Mouse (Mus musculus) cerebellum, adult 9-11 months (tissue): Measurements from ENCODE around the gene Fstl1.

Experiments
- DNase-seq: peaks from one replicate; pipeline ENCODE4 v3.0.0; 2022

The Fstl1 gene

GRCm38 (mm10) chr16:37788367-37789014 lies 11.8 kb downstream of the Fstl1 start:
- no peak for DNase-seq

GRCm38 (mm10) chr16:37789015-37789381 lies 12.3 kb downstream of the Fstl1 start:
- DNase-seq: no peak

DNA sequence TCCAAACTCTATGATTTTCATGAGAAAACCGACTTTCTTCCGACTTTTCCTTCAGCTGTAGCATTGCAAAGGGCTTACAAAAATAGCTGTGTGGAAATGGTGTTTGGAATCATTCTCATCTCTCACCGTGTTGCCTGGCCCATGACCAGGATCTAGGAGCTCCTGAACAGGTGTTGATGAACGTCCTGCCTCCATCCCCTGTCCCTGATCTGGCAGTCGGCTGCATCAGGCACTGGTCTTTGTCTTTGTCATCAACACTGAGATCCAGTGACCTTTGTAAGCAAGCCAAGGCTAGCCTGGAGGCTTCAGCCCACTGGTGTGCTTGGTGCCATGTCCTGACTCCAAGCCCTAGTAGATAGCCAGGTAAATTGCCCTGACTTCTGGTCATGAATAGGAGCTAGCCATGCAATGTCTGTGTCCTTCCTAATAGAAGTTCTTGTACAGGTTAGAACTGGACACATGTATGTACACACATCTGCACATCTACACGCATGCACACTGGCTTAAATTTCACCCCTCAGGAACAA lies 12.8 kb downstream of the Fstl1 start:
- DNase-seq: no peak

DNA sequence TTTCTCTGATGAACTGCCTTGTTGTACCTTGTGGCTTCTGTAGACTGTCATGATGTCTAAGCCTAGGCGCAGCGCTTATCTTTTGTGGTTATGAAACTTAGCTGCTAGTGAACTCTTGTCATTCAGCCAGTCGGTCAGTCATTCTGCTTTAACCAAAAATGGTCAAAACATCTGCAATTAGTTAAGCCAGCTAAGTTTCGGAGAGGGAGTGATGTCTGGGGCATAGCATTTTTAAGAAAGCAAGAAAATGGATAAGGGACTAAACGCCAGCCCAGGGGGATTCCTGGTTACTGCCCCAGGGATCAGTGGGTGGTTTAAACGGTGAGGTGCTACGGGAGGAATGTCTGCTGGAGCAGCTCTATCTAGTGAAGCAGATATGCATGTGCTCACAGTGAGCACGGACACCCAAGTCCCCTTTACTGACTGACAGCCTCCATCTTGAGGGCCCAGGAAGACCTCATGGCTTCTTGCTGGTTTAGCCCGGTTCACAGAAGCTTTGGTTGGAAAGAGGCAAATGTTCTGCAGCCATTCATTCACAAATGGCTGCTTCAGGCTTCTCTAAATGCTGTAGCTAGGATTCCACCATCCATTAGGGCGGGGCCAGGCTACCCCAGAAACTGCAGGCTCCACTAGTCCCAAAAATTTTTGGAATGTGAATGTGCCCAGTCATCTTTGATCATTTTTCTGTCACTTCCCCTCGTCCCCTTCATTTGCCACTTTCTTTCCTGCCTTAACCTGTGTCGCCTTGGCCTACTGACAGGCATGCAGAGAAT lies 13.5 kb downstream of the Fstl1 start:
- DNase-seq: no peak

DNA sequence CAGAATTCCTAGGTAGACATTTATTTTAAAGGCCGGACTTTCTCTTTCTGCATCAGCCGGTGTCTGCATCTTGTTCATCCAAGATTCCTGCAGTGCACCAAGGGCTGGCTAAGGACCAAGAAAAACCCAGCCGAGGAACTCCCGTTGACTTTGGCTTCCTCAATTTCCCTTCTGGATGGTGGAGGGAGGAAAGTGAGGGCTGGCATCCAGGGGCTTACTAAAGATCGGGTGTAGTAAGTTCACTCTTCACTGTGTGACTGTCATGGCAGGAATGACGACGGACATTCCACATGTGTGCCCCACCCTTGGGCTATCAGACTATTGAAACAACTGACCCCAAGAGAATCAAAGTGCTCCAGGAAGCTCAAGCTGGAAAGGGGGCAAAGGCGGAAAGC lies 14.1 kb downstream of the Fstl1 start:
- DNase-seq: no peak

- DNase-seq: no peak
Observed at GRCm38 (mm10) chr16:37795651-37796150, 19.0 kb downstream of the Fstl1 start.

- DNase-seq: no peak
Observed at GRCm38 (mm10) chr16:37796270-37796669, 19.6 kb downstream of the Fstl1 start.

GRCm38 (mm10) chr16:37801097-37801496 lies 24.4 kb downstream of the Fstl1 start:
- no peak for DNase-seq

DNA sequence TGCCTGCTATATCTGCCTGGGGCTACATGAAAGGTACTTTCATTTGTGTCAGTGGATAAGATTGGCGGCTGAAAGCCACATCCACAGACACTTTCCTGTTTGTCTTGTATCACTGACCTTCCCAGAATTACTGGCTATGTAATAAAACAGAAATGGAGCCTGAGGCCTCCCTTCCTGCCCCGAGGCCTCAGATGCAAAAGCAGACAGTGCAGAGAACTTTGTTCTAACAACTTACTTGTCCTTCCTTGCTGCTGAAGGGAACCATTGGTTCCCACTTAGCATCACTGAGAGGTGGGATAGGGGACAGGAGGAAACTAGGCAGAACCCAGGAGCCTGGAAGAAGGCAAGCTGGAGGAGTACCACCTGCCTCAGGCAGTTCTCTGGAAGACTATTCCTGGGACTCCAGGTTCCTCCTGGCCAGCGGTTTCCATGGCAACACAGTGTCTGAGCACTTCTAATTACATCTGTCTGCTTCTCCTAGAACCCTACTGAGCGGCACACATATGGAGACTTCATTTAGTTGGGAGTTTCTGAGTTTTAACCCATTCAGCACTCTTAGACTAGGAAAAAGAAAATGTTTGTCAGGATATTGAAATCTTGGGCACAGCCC lies 26.1 kb downstream of the Fstl1 start:
- no peak for DNase-seq

GRCm38 (mm10) chr16:37803387-37803950 lies 26.8 kb downstream of the Fstl1 start:
- DNase-seq: no peak

DNA sequence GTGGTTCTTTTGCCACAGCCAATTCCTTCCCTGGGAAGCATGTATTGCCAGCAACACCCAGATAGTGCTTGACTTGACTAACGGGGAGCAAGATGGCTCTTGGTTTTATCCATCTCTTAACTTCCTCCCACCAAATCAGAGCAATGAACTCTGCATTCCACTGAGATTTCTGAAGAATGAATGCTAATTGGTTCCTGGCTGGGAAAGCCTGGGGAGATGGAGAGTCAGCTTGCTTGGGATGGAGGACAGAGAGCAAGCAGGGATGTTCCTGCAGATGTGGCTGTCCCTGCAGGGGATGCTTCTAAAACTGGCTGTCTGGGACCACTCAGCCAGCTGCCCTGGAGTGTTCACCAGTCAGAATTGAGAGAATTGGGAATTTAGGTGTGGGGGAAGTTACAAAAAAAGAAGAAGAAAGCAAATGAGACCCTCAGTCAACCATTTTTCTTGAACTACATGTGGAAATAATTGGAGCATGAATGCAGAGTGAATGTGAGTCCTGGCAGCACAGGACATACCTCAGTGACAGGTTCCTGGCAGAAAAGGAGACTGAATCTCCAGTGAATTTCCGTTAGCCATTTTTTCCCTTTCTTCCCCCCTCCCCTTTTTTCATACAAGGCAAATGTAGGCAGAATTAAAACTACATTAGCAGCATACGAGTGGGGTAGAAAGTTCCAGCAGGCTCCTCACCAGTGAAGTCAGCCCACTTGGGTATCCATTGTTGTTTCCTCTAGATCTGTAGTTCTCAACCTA lies 29.2 kb downstream of the Fstl1 start:
- DNase-seq: no peak

- no peak for DNase-seq
Observed at GRCm38 (mm10) chr16:37807269-37807668, 30.6 kb downstream of the Fstl1 start.

- DNase-seq: no peak
Observed at GRCm38 (mm10) chr16:37808866-37809622, 32.4 kb downstream of the Fstl1 start.

DNA sequence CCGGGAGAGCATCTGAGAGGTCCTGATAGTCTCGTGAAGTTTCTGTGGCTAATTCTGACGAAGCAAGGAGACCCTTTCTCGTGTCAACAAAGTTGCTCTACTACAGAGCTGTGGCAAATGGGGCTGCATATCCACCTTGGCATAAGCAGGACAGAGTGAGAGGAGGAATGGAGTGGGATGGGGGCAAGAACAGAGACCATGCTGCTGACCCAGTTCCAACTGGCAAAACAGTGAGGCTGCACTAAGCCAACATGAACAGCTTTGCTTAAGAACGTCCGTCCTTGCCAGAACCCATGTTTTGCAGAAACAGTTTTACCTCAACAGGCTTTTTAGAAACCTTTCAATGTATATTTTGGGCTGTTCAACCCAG lies 32.9 kb downstream of the Fstl1 start:
- no peak for DNase-seq

DNA sequence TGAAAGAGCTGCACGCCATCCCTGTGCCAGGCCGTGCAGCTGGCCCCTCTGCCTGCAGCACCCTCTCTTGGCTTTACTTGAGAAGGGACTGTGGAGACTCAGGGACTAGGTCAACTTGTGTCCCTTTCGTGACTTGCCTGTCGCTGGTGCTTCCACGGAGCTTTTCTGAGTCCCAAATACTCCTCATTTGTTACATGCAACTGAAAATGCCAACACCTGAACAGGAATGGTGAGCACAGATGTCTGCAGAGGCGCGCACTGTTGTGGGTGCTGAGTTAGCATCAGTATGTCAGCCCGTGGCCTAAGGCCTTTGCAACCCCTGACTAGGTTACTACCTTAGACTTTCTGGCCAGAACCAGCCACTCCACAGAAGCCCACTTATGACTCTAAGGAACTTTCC lies 35.2 kb downstream of the Fstl1 start:
- no peak for DNase-seq

DNA sequence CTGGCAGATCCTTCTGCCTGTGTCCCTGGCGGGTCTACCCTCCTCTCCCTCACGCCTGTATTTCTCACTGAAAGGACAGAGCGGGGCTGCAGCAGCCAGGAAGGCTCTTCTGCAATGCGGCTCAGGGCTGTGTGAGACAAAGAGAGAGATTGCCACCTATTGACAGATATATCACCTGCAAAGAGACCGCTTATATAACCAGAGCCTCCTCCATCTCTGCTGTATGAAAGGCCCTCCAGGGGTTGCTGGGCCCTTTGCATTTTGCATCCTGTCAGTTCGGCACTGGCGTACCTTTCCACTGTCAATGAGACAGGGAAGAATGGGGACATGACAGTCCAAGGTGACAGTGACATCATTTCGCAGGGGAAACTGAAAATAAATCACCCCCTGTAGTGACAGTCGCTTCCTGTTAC lies 35.8 kb downstream of the Fstl1 start:
- peak; percentile 88 for DNase-seq

DNA sequence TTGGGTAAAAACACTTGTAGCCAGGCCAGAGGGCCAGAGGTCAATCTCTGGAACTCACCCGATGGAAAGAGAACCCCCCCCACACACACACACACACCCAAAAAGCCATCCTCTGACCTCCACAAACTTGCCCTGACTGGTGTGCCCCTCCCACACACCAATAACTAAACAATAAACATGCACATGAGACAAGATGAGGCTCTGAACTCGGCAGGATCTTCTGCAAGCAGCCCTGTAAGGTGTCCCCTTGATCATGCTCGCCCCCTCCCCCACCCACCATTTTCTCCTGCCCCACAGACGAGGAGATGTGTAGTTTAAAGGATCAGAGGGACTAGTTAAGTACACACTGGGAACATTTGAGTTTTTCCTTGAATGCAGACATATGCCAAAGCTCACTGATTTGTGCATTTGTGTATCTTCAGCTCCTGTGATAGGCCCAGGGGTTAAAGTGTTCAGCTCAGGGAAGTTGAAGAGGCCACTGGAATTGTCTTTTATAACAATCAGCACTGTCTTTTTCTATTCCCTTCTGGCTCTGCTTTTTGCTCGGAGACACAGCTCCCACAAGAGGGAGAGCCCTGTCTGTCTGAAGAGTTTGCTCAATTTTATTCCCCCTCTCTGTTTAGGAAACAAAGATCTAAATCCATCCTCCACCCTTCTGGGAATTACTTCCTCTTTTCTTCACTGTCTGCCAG lies 37.2 kb downstream of the Fstl1 start:
- DNase-seq: no peak

DNA sequence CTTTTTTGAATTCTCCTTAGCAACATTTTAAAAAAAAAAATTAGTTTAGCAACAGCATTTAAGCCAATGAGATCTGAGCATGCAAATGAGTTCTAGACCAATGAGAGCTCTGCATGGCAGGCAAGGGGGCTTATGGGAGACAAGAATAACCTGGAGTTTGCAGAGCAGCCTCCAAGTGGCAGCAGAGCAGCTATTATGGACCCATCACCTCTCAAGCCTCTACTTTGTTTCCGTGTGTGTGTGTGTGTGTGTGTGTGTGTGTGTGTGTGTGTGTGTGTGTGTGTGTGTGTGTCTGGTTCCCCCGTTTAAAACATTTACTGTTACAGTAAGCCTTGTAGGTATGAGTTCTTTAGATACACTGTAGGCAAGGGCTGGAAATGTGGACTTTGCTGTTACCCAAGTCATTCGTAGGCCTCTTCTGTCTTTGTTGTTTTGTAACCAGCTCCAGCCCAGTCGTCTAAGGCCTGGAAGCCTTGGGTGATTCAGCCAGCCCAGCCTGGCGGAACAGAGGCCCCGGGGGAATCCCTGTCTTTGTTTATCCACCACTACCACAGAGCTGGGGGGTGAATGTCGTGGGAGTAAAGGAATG lies 37.8 kb downstream of the Fstl1 start:
- peak; percentile 55 for DNase-seq

- no peak for DNase-seq
Observed at GRCm38 (mm10) chr16:37817986-37818385, 41.3 kb downstream of the Fstl1 start.

DNA sequence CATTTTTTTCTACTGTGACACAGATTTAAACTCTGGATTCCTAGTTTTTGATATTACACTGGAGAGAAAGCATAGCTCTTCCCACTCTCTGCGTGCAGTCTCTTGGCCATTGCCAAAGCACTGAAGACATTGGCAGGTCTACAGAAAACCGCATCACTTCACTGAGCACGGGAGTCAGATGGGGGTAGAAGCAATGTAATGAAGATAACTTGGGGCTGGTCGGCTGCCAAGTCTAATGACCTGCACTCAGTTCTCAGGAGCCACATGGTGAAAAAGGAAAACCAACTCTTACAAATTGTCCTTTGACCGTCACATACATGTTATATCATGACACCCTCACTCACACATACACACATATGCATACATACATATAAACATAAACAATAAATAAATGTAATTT lies 47.3 kb downstream of the Fstl1 start:
- peak; percentile 80 for DNase-seq
